Mouse (Mus musculus) embryo, embryonic 11 days (tissue): Measurements from ENCODE around the gene Fndc5.

ENCODE experiments used
- DNase-seq: peaks from one replicate; pipeline ENCODE4 v3.0.0-alpha.2; 2015

Fndc5 gene

DNA sequence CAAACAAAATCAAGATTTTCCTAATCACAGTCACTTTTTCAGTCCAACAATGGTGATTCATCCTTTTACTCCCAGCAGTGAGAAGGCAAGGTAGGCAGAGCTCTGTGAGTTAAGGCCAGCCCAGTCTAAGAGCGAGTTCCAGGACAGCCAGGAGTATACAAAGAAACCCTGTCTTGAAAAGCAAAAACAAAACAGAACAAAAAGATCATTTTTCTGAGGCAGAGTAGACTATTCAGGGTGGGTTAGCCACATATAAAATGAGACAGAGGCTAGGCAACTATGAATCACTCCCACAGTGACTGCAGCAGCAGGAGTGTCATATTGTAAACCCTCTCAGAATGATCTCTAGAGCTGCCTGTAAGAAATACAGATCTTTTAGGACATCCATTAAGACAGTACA lies 12.5 kb downstream of the Fndc5 start:
- no peak for DNase-seq

DNA sequence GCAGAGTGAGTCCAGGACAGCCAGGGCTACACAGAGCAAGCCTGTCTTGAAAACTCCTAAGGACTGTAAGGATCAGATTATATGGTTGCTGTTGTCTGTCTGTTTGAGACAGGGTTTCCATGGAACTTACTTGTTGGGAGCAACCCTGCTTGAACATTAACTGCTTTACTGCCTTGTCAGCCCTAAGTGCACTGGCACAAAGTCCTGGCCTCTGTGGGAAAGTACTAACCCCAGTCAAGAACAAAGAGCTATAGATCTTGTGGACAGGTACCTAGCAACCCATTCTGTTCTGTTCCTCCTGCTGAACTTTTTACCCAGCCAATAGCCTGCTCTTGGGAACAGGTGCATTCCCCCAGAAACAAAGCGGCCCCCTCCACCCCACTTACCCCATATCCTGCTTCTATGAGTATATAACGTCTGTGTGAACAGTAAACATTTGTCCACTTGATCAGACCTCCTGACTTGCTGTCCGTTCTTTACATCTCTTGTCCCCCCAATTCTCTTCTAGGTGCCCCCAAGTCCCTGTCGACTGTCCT lies 14.5 kb downstream of the Fndc5 start:
- DNase-seq: no peak

DNA sequence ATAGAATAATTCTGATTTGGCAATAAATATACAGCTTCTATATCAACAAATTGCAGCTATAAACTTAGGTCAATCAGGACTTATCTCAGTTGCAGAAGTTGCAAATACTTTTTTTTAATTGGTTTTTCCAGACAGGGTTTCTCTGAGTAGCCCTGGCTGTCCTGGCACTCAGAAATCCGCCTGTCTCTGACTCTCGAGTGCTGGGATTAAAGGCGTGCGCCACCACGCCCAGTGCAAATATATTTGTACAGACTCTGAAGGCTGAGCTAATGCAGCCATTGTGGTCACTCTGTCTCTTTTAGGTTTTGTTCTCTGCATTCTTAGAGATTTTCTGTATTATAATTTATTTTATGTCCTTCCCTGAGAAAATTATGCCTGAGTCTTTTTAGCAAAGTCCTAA lies 20.7 kb downstream of the Fndc5 start:
- DNase-seq: no peak

DNA sequence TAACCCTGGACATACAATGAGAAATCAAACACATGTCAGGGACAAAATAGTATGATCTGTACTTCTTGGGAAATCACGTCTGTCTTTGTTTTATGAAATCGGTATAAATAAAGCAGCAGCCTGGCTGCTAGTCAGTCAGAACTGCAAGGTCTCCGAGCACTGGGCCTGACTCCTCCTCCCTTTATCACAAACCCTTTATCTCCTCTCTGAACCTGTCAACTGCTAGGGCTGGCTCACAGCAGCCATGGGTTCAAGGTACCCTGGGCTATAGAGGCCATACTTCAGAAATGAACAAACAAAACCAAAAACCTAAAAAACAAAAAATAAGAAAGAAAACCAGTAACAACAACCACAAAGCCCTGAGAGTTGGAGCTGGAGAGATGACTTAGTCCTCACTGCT lies 21.8 kb downstream of the Fndc5 start:
- no peak for DNase-seq

DNA sequence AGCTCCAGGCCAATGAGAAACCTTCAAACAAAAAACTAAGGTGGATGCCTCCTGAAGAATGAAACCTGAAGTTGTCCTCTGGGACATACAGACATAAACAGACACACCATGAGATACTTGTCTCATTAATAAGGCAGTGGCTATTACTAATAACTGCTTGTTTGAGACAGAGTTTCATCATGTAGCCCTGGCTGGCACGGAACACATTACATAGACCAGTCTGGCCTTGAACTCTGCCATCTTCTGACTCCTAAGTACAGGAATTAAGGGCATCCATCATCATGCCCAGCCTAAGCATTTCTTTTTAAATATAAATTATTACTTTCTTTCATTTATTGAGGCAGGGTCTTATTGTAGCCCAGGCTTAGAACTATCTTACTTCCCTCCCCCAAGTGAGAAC lies 24.3 kb downstream of the Fndc5 start:
- no peak for DNase-seq

DNA sequence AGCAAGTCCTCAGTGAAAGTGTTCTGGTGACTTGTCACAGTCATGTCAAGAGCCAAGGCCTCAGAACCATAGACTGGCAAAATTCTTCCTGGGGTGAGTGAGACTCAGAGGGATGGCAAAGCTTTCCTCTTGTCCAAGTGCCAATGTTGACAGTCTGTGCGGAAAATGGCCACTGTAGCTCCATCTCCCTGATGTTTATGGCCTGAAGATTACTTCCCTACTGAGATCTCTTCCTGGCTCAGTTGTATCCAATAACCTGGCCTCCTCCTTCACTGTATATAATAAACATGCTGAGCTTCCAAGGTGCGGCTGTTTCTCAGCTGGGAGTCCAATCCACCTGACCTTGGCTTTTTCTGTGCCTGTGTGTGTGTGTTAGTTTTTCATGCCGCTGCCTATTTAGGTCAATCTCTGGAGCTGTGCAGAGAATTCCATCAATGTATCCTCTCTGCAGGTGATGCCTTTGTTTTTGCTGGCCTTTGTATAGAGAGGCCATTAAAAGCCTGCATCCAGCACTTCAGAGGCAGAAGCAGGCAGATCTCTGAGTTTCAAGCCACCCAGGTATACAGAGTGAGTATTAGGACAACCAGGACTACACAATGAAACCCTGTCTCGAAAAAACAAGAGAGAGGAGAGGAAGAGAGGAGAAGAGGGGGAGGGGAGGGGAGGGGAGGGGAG lies 24.9 kb downstream of the Fndc5 start:
- DNase-seq: no peak

DNA sequence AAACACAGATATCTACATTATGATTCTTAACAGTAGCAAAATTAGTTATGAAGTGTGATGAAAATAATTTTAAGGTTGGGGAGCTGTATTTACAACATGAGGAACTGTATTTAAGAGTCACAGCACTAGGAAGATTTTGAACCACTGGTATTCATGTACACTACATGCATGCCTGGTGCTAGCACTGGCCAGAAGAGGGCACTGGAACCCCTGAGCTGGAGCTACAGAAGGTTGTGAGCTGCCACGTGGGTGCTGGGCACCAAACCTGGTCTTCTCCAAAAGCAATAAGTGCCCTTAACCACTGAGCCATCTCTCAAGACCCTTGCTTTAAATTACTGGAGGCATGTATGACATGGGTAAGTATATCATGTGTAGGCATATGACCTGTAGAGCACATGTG lies 35.7 kb downstream of the Fndc5 start:
- no peak for DNase-seq

DNA sequence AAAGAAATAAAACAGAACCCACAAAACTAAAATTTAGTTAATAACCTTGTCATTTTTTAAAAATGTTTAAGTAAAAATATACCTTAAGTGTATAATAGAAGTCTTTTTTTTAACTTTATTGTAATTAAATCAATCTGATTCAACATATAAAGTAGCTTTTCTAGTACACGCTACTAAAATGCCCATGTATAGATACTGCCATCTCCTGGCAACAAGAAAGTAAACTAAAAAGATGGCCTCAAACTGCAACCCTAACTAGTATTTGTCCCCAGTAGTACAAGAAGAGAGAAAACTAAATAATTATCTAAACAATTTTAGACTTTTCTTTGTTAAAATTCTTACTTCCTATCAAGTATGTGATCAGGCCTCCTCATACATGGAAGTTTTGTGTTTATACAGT lies 42.8 kb downstream of the Fndc5 start:
- DNase-seq: no peak

DNA sequence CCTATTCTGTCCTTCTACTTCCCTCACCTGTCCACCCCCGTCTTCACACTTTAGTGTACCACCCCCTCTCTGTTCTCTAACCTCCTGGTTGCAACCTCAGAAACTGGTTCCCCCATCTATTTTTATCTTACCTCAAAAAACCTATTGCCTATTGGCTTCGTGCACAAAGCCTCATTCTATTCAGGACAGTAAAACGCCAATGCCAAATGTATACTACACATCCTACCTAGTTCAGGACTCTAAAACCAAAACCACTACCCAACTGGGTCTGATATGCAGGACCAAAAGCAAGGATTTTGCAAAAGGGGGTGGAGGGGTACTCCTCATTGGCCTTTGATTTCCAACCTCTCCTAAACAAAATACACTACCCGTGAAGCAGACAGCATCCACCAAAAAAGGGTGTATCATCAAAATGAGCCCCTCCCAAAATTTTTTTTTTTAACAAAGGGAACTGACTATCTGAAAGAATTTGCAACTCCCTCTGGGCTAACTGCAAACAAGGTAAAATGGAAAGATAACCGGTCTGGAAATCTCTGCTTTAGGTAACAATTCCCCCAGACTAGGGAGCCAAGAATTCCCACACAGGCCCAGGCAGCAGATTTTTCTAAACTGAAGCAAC lies 51.4 kb downstream of the Fndc5 start:
- DNase-seq: peak; percentile 8

DNA sequence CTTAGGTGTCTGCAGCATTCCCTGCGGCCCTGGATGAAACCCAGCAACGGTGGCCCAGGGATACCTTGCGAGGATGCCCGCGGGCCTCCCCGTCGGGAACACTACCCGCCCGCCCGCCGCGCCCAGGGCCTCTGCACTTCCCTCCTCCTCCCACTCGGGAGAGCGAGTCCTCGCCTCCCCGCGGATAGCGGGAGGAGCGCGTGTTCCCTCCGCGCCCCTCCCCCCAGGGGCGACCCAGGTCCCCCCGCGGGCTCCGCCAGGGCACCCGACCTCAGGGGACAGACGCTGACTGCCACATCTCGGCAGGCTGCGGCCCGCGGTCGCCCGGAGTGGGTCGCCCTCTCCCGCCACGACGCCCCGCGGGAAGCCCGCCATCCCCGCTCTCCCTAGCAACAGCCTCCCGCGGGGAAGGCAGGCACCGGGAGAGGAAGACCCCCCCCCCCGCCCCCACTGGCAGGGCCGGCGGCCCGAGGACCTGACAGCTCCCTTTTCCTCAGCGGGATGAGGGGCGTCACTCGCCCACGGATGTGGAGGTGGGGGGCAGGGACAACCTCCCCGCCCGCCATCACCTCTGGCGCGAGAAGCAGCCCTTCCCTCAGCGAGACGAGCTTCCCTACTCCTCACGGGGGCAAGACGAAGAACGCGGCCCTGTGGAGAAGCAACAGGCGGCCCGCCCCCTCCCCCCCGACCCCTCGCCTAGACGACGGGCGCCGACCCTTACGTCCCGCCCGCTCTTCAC lies 52.2 kb downstream of the Fndc5 start:
- DNase-seq: peak; percentile 75

DNA sequence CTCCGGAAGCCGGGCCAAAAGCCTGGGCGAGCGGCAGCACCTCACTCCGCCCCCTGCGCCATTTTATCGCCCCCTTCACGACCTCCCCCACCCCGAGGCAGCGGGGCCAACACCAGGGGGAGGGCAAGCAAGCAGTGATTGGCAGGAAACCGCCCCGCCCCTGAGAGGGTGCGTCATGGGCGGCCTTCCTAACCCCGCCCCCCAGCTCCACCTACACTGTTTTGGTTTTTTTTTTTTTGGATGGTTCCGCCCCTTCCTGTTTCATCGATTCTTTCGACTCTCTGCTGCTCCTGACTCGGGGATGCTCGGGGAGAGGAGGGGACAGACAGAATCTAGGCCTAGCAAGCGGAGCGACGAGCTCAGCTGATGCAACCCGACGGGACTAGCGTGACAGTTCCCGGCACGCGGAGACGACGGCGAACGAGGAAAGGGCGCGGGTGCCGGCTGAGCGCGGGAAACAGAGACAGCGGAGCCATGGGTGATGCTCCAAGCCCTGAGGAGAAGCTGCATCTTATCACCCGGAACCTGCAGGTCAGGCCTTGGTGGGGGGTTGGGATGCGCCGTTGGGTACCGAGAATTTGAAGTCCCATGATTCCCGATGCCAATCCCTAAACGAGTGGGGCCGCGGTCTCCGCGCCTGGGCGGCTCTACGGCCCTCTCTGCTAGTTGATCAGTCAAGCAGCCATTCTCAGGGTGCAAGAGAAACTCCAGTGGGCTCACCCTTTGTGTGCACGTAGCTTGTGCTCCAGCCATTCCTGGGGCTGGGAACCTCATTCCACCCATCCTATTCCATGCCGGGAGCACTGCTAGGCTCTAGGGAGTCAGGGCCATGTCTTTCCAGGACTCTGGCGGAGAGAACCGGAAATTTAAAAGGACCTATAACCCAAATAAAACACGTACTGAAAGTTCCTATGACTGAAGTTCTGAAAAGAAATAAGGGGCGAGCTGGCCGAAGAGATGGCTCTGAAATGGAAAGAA lies 53.0 kb downstream of the Fndc5 start, which contains the start of the genes S100pbp and Yars:
S100pbp (minus strand) TSS at position 186 of the 978 bp plus-strand sequence.
Yars (plus strand) TSS at position 219 of the 978 bp plus-strand sequence.
- DNase-seq: peak; percentile 99

DNA sequence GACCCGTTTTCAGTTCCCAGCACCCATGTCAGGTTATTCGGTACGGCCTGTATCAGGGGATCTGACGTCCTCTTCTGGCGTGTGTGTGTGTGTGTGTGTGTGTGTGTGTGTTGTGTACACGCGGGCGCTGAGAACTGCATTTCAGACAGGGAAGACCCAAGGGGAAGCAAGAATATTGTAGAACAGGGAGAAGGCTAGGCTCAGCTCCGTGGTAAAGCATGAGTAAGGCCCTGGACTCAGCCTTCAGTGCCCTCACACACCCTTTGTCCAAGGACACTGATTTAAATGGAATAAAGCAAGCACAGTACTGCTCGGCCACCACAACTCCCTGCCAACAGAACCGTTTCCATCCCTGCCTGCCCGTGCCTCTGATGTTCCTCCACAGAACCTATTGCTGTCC lies 53.7 kb downstream of the Fndc5 start:
- peak; percentile 7 for DNase-seq

DNA sequence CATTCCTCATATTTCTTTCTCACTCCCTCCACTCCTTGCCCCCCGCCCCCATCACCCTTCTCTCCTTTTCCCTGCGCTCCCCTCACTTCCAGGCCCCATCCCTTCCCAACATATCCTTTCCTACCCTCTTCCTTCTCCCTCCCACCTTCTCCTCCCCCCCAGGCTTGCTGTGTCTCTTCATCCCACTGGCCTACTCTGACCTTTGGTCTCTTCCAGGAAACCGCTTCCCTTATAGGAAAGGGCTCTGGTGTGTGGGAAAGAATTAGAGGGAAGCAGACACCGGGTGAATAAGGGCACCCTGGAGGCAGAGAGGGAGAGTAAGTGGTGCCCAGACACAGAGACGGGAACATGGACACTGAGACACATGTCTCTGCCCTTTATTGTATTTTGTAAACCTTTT lies 54.9 kb downstream of the Fndc5 start:
- no peak for DNase-seq
